Mouse (Mus musculus): ENCODE data around the gene Tut1. TPM values are rescaled to one million over a fixed set of nuclear protein-coding genes. Genes with fewer than 3 reads are reported as not detected.
"Not testable (repeated sequence)": the region's sequence is repeated elsewhere in the genome, so short reads cannot be mapped to it uniquely, and the experiment has no call there.

The Tut1 gene
- polyA plus RNA-seq, 1 experiment = 24.1 TPM

DNA sequence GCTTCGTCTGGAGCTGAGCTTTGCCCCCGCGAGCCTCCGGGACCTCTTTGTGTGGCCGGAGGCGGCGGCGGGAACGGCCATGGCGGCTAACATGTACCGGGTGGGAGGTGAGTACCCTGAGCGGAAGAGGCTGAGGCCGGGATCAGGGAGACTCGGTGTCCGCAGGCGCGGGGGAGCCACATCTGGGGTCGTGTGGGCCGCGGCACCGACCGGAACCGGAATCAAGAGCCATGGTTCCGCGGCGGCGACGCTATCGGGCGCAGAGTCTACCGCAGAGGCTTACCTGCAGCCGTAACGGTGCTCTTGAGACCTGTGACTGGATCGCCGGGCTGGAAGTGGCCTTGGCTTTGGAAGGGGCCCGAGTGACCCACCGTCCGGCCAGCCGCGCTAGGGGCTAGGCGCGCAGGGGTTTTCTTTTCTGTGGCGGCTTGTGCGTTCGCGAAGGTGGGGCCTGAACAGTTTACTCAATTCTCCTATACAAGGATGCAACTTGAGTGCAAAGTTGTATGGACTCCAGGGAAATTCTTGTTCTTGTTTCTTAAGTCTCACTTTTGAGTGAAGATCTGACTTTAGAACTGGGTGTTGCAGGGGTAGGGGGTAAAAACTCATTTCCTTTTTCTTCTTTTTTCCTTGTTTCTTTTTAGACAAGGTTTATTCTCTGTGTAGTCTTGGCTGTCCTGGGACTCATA is 11.2 kb upstream of the Tut1 start:
- DNase-seq (ENCODE audit: low spot score) = no peak

DNA sequence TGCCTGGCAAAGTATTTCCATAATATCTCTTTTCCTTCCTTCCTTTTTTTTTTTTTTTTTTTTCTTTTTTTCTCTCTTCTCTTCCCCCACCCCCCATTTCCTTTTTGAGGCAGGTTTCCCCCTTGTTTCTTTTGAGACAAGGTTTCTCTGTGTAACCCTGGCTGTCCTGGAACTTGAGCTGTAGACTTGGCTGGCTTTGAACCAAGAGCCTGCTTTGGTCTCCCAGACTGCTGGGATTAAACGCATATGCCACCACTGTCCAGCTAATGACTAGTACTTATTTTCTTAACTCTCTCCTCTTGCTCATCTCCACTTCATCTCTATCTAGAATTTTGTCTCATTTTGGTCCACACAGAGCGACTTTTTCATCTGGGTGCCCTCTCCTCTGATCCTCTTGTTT is 10.6 kb upstream of the Tut1 start:
- no peak for DNase-seq (ENCODE audit: low spot score)

DNA sequence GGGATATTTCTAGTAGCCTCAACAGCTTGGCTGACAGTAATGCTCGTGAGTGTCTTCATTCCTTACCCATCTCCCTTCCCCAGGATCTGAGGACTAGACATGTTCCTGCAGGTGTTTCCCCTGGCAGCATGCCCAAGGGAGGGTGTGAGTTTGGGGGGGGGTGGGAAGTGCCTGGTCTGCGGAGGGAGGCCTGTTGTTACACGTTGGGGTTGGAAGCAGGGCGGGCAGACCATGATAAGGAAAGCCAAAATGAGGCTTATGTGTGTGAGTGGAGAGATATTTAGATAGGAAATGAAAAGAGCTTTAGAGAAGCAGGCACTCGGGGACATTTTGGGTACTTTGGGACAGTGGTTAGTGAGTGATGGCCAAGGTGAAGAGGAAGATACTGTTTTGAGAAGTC is 9.6 kb upstream of the Tut1 start:
- no peak for DNase-seq (ENCODE audit: low spot score)

DNA sequence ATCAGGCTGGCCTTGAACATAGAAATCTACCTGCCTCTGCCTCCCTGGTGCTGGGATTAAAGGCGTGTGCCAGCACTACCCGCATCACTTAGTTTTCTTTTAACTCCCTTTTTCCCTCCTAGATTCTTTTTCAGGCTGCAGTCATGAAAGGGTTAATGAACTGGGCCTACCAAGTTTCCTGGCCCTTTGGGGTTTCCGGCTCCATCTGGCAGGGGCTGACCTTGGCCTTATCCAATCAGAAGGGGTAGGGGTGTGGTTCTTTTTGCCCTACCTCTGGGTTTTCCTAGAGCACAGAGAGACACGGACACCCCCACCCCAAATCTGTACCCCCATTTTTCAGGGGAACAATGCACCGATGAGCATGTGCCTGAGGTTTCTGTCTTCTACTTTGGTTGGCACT is 8.9 kb upstream of the Tut1 start:
- no peak for DNase-seq (ENCODE audit: low spot score)

DNA sequence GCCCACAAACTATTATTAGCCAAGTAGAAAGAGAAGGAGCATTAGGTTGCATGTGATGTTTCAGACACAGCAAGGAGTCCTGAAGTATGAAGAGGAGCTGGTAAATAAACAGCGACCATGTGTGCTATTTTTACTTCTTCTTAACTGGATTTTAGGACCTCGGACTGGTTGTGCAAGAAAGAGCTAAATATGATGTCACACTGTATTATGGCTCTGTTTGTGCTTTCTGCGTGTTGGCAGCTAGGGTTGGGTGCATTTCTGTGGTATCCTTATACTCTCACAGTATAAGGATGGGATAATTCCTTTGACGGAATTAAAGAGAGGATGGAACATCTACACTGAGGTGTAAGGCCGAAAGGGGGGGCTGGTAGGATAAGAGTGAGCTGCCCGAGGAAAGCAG is 8.4 kb upstream of the Tut1 start:
- no peak for DNase-seq (ENCODE audit: low spot score)

DNA sequence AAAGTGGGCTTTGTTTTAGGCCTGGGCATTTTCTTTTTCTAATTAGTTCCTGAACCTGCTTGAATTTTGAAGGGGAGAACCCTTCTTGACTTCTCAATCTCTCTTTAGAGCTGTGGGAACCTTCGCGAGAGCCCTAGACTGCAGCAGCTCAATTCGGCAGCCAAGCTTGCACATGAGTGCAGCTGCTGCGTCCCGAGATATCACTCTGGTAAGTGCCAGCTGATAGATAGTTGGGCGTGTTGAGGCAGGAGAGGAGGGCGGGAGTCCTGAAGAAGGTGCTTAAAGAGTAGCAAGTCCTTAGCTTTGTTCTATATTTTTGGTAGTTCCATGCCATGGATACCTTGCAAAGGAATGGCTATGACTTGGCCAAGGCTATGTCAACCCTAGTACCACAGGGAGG is 6.7 kb upstream of the Tut1 start:
- DNase-seq (ENCODE audit: low spot score) = no peak

DNA sequence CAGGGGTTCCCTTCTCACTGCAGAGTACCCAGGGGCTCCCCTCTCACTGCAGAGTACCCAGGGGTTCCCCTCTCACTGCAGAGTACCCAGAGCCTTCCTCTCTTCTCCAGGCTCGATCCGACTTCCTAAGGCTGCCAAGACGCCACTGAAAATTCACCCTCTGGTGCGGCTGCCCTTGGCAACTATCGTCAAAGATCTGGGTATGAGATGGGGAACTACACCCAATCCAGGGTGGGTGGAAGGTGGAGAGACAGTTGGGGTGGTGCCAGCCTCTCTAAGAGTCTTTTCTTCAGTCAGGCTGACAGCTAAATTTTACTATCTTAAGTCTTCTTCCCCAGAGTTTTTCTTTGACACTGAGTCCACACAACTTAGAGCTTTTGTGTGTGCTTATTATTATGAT is 3.5 kb upstream of the Tut1 start:
- no peak for DNase-seq (ENCODE audit: low spot score)

DNA sequence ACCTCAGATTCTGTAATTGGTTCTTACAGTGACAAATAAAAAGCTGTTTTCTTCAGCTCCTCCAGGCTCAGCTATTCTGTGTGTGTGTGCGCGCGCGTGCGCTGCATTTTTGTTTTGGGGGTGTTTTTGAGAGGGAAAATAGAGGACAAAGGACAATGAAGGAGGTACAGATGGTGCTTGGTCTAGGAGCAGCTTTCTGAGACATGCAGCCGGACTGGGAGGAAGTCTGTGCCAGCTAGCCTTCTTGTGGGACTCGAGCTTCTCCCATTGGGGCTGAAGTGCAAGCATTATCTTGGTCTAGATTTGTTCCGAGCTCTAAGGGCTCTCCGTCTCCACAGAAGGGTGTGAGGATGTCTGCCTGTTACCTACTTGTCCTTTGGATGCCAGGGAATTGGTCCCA is 1.4 kb upstream of the Tut1 start:
- DNase-seq (ENCODE audit: low spot score) = no peak

DNA sequence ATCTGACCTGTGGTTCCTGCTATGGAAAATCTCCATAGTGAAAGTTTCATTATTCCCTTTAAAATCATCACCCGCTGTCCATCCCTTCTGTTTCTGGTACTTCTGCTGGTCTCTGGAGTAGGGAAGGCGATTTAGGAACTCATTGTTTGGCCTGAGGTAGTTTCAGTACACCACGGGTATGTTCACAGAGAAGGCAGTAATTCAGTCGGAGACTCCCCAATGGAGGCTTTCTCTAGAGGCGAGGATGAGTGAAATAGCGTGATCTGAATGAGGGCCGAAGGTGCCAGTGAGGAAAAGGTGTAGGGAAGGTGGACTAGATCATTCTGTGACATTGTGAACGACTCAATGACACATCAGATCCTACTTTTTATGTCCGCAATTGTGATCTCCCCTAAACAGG is 524 bp downstream of the Tut1 start:
- DNase-seq (ENCODE audit: low spot score) = no peak

DNA sequence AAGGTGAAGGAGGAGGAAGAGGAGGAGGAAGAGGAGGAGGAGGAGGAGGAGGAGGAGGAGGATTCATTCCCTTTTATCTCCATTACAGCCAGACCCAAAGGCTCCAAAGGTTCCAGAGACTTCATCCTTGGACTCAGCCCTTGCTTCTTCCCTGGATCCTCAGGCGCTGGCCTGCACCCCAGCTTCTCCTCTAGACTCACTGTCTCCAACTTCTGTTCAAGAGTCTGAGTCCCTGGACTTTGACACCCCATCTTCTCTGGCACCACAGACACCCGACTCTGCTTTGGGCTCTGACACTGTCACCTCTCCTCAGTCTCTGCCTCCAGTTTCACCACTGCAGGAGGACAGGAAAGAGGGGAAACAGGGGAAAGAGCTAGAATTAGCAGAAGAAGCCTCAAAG is 8.6 kb downstream of the Tut1 start:
- DNase-seq (ENCODE audit: low spot score) = no peak

DNA sequence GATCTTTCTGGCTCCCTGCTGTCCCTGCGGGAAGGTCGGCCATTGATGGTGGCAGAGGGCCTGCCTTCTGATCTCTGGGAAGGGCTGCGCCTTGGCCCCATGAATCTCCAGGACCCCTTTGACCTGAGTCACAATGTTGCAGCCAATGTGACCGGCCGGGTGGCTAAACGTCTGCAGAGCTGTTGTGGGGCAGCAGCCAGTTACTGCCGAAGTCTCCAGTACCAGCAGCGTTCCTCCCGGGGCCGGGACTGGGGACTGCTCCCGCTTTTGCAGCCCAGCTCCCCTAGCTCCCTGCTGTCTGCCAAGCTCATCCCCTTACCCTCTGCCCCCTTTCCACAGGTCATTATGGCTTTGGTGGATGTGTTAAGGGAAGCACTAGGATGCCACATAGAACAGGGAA is 11.4 kb downstream of the Tut1 start:
- DNase-seq (ENCODE audit: low spot score) = no peak

DNA sequence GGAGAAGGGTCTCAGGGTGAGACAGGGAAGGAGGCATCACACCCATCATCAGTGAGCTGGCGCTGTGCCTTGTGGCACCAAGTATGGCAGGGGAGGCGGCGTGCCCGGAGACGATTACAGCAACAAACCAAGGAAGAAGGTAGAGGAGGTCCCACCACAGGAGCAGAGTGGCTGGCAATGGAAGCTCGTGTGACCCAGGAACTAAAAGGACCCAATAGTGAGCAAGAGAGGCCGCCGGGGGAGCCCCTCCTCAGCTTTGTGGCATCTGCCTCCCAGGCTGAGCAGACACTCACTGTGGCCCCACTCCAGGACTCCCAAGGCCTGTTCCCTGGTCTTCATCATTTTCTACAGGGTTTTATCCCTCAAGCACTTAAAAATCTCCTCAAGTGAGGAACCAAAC is 12.1 kb downstream of the Tut1 start:
- no peak for DNase-seq (ENCODE audit: low spot score)

DNA sequence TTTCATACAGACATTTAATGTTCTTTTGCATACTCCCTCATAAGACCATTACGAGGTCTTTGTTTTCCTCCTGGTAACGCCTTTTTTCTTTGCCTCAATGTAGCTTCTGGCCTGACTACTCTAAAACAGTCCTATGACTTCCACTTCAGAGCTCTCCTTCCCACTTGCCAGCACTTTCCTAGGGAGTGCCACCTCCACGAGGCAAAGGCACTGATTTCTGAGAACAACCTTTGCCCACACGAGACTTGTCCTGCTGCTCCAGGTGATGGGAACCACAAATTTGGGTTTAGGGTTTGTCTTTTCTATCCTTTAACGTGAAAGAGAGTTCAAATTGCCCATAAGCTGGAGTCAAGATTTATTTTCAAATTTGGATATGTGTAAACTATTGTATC is 12.5 kb downstream of the Tut1 start:
- DNase-seq (ENCODE audit: low spot score) = no peak

DNA sequence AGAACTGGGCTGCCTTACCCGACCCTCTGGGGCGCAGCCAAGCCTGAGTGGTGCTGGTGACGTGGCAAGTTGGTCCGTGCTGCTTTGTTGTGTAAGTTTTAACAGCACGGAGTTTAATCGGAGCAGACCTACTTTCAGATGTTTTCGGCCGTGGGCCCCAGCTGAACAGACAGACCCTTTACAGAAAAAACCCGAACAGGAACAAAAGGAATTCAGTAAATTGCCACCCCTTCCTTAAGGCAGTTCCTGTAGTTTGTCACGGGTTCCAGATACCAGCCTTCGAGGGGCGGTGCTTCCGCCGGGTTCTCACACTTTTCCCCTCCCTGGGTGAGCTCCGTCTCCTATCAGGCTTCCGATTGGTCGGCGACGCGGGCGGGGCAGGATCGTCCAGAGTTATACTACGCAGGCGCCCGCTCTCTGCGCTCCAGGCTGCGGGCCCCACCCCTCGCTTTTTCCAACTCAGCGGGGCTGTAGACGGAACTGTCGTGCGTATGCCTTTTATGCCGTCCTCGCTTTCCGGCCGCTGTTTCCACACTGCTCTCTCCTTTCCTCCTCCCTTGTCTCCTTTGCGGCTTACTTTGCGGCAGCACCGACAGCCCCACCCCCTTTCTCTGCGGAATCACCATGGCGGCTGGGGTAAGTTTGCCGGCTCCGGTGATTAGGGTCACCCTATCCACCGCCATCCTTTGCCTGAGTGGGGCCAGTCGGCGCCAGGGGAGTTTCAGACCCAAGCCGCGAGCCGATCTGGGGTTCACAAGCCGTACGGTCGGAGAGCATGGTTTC is 13.1 kb downstream of the Tut1 start, which contains the start of gene Eef1g:
Eef1g (plus strand) TSS at position 452 of the 783 bp plus-strand sequence.
- peak; percentile 85 for DNase-seq (ENCODE audit: low spot score)

DNA sequence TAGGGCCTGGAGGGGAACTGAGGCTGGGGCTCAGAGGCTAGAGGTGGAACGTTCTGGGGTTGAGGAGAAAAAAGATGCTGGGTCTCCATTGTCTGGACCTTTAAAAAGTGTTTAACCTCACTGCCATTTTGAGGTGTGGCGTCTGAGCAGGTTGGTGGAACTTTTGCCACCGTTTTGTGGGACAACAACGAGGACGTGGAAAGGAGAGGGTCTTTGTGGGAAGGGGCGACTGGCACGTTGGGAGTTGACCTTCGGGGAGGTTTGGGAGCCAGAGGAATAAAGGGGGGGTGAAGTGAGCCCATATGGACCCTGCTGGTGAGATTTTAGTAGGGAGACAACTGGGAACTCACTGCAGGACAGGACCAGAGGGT is 13.7 kb downstream of the Tut1 start:
- no peak for DNase-seq (ENCODE audit: low spot score)

DNA sequence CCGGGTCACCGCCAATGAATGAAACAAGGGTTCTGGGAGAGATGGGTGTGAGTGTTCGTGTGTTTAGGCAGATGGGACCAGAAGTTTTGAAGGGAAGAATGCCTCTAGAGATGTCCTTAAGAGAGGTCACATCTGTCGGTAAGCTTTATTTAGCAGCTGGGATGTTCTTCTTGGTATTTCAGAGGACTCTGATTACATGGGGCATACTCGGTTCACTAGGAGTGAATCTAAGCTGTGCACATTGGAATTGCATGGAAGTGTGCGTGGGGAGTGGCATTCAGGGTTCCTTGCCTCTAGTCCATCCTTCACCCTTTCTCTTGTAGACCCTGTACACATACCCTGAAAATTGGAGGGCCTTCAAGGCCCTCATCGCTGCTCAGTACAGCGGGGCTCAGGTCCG is 14.2 kb downstream of the Tut1 start:
- no peak for DNase-seq (ENCODE audit: low spot score)

DNA sequence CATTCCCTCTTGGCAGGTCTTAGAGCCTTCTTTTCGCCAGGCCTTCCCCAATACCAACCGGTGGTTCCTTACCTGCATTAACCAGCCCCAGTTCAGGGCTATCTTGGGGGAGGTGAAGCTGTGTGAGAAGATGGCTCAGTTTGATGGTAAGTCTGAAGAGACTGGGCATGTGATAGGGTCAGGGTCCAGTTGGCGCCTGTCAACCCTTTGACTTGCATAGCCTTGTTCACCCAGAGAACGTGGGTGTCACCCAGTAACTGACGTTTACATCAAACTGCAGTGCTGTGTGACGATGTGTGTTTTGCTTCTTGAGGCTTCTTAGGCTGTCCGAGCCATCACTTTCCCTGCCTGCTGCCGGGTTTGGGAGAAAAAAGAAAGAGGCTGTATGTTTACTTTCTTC is 18.8 kb downstream of the Tut1 start:
- not testable (repeated sequence) for DNase-seq (ENCODE audit: low spot score)

DNA sequence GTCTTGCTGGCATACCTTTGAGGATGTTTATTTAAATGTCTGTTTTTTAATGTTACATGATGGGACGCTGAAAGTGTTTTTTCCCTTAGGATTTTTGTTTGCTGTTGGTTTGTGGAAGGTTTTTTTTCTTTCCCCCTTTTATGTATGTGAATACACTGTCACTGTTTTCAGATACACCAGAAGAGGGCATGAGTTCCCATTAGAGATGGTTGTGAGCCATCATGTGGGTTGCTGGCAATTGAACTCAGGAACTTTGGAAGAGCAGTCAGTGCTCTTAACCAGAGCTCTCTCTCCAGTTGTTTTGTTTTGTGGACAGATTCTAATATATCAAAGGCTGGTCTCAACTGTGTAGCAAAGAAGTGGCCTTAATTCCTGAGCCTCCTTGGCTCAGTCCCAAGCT is 21.0 kb downstream of the Tut1 start:
- DNase-seq (ENCODE audit: low spot score) = no peak

DNA sequence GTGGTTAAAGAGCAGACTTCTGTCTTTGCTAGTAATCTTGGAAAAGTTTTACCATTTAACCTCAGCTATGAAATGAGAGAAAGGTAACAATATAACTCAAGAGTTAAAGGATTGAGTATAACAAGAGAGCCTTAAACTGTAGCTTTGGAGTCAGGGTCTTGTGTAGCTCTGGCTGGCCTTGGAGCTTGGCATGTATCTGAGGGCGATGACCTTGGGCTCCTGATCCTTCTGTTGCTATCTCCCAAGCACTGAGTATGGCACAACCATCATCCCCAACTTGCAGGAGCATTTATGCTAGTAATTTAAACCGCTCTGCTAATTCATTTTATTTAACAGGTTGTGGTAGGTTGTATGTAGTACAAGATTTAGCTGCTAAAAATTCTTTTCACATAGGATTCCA is 21.8 kb downstream of the Tut1 start:
- DNase-seq (ENCODE audit: low spot score) = no peak

DNA sequence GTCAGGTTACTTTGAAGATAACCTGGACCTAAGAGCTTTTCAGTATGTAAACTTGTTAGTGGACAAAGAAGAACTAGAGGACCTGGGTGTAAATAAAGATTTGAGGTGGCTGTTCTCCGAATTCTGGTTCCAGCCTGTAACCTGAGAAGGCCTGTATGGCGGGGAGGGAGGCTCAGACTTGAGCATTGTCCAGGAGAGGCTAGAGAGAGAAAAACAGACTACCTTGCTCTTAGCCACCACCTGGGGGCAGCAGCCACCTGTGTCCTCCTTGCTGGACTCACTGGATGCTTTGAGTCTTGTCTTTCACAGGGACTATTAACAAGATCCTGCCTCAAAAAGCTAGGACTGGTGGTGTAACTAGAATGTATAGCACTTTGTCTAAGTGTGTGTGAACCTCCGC is 22.9 kb downstream of the Tut1 start:
- DNase-seq (ENCODE audit: low spot score) = no peak

DNA sequence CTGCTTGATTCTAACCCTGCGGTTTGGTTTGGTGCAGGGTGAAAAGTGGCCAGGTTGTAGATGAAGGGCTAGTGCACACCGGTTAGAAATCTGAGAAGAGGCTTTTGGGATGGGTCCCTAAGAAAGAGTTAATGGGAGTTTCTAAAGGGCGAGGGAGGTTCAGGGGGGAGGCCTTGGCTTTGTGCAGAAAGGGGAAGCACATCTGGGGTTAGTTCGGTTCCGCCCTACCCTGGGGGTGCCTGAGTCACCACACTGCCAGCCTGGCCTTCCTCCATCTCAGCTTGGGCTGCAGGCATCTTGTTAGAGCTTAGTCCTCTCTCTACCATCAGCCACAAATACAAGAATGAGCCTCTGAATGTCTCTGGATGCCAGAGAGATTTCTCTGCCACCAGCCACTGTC is 27.1 kb downstream of the Tut1 start:
- no peak for DNase-seq (ENCODE audit: low spot score)

DNA sequence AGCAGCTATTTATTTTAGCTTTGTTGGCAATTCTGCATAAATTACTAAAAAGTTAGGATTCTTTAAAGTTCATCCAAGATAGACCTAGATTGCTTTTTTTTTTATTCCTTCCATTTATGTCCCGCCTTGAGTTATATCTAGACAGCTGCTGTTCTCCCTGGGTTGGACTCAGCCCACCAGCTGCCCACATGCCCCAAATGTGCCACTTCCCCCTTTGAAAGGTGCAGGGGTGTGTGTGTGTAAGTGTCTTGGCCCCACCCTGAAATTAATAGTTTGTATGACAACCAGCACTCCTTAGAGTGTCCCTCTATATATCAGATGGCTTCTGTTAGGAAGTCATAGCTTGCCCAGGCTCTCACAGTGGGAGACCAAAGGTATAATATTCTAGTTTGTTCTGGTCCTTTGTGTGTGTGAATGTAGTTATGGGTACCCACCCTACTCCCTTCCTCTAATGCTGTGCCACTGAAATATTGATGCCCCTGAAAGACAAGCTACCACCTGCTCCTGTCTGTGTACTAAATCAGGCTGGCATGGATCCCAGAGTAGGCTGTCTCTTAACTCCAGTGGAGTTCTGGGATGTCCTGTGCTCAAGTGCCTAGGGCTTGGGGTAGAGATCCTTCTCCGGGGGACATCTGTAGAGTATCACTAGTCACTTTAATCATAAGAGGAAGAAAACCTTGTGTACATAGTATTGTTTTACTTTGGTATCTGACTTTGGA is 28.0 kb downstream of the Tut1 start:
- no peak for DNase-seq (ENCODE audit: low spot score)

Data from urinary bladder, adult 2 months (tissue).